Mouse (Mus musculus): ENCODE data around the gene Tprgl. TPM values are rescaled to one million over a fixed set of nuclear protein-coding genes. Genes with fewer than 3 reads are reported as not detected.

Gene Tprgl
- total RNA-seq, 2 experiments from 2014 or later: 111 to 120 TPM

GRCm38 (mm10) chr4:154163296-154163695, 2.8 kb upstream of the Tprgl start:
- DNase-seq: peak; percentile 85

- no peak for DNase-seq
These were observed 417 bp downstream of the Tprgl start for GRCm38 (mm10) chr4:154159961-154160537.

GRCm38 (mm10) chr4:154159002-154159401, 1.5 kb downstream of the Tprgl start:
- peak; percentile 92 for DNase-seq

- DNase-seq: no peak
These were observed 2.4 kb downstream of the Tprgl start for GRCm38 (mm10) chr4:154157970-154158662.

- no peak for DNase-seq
These were observed 4.4 kb downstream of the Tprgl start for GRCm38 (mm10) chr4:154156050-154156449.

- no peak for DNase-seq
These were observed 6.4 kb downstream of the Tprgl start for GRCm38 (mm10) chr4:154154104-154154503.

- DNase-seq: no peak
These were observed 14.1 kb downstream of the Tprgl start for GRCm38 (mm10) chr4:154146342-154146741.

GRCm38 (mm10) chr4:154144712-154145111, 15.8 kb downstream of the Tprgl start:
- DNase-seq: no peak

GRCm38 (mm10) chr4:154142211-154143040, 18.0 kb downstream of the Tprgl start, which contains the start of gene Wrap73:
Wrap73 (plus strand) TSS chr4:154142372.
- DNase-seq: peak; percentile 93

- DNase-seq: no peak
These were observed 19.2 kb downstream of the Tprgl start for GRCm38 (mm10) chr4:154141009-154141867.

- DNase-seq: no peak
These were observed 20.1 kb downstream of the Tprgl start for GRCm38 (mm10) chr4:154140213-154141008.

- no peak for DNase-seq
These were observed 20.5 kb downstream of the Tprgl start, which contains the start of gene Trp73 for GRCm38 (mm10) chr4:154140182-154140212. Trp73 (minus strand) TSS chr4:154140208.

- peak; percentile 22 for DNase-seq
These were observed 20.7 kb downstream of the Tprgl start for GRCm38 (mm10) chr4:154139671-154140181.

- no peak for DNase-seq
These were observed 23.3 kb downstream of the Tprgl start for GRCm38 (mm10) chr4:154137139-154137538.

GRCm38 (mm10) chr4:154134803-154135202, 25.7 kb downstream of the Tprgl start:
- DNase-seq: no peak

GRCm38 (mm10) chr4:154131894-154132293, 28.6 kb downstream of the Tprgl start:
- no peak for DNase-seq

- DNase-seq: no peak
These were observed 30.5 kb downstream of the Tprgl start for GRCm38 (mm10) chr4:154129950-154130349.

- no peak for DNase-seq
These were observed 33.2 kb downstream of the Tprgl start for GRCm38 (mm10) chr4:154127273-154127672.

GRCm38 (mm10) chr4:154125202-154125601, 35.3 kb downstream of the Tprgl start:
- no peak for DNase-seq

- no peak for DNase-seq
These were observed 36.9 kb downstream of the Tprgl start for GRCm38 (mm10) chr4:154123553-154123952.

- DNase-seq: no peak
These were observed 38.1 kb downstream of the Tprgl start for GRCm38 (mm10) chr4:154122374-154122773.

- no peak for DNase-seq
These were observed 38.7 kb downstream of the Tprgl start for GRCm38 (mm10) chr4:154121800-154122199.
